Mouse (Mus musculus): ENCODE data around the gene Dzank1. TPM values are rescaled to one million over a fixed set of nuclear protein-coding genes. Genes with fewer than 3 reads are reported as not detected.

Dzank1 gene
- total RNA-seq (2015; ENCODE audit: low replicate concordance) (not detected in 2 replicates), total RNA-seq (2017; ENCODE audit: low replicate concordance) (not detected in 2 replicates)

GRCm38 (mm10) chr2:144526981-144527820, at the start of gene Dzank1, which contains the start of gene Polr3f:
Gene Dzank1 (minus strand): TSS chr2:144527414.
Gene Polr3f (plus strand): TSS chr2:144527718.
- peak; percentile 98 for ATAC-seq (replicated peaks; ENCODE audit: low FRiP score, poor library complexity, severe bottlenecking)

GRCm38 (mm10) chr2:144555820-144556552, 28.8 kb upstream of the Dzank1 start, which contains the start of gene Sec23b:
Gene Sec23b (plus strand): TSS chr2:144556229.
- peak; percentile 98 for ATAC-seq (replicated peaks; ENCODE audit: low FRiP score, poor library complexity, severe bottlenecking)

GRCm38 (mm10) chr2:144555286-144555819, 28.1 kb upstream of the Dzank1 start:
- ATAC-seq (replicated peaks; ENCODE audit: low FRiP score, poor library complexity, severe bottlenecking): peak; percentile 16; the same call in 1 of the 2 replicates

GRCm38 (mm10) chr2:144553905-144554304, 26.7 kb upstream of the Dzank1 start:
- no peak for ATAC-seq (replicated peaks; ENCODE audit: low FRiP score, poor library complexity, severe bottlenecking)

GRCm38 (mm10) chr2:144550529-144550928, 23.3 kb upstream of the Dzank1 start, which contains the start of gene Rbbp9:
Gene Rbbp9 (minus strand): TSS chr2:144550869.
- peak; percentile 53; the same call in 1 of the 2 replicates for ATAC-seq (replicated peaks; ENCODE audit: low FRiP score, poor library complexity, severe bottlenecking)

- no peak for ATAC-seq (replicated peaks; ENCODE audit: low FRiP score, poor library complexity, severe bottlenecking)
These were observed 20.3 kb upstream of the Dzank1 start for GRCm38 (mm10) chr2:144547559-144547958.

- no peak for ATAC-seq (replicated peaks; ENCODE audit: low FRiP score, poor library complexity, severe bottlenecking)
These were observed 18.3 kb upstream of the Dzank1 start for GRCm38 (mm10) chr2:144545481-144545880.

GRCm38 (mm10) chr2:144545061-144545460, 17.8 kb upstream of the Dzank1 start:
- ATAC-seq (replicated peaks; ENCODE audit: low FRiP score, poor library complexity, severe bottlenecking): no peak

GRCm38 (mm10) chr2:144544630-144545029, 17.4 kb upstream of the Dzank1 start:
- no peak for ATAC-seq (replicated peaks; ENCODE audit: low FRiP score, poor library complexity, severe bottlenecking)

GRCm38 (mm10) chr2:144543670-144544069, 16.5 kb upstream of the Dzank1 start:
- no peak for ATAC-seq (replicated peaks; ENCODE audit: low FRiP score, poor library complexity, severe bottlenecking)

- no peak for ATAC-seq (replicated peaks; ENCODE audit: low FRiP score, poor library complexity, severe bottlenecking)
These were observed 14.0 kb upstream of the Dzank1 start for GRCm38 (mm10) chr2:144541246-144541645.

- no peak for ATAC-seq (replicated peaks; ENCODE audit: low FRiP score, poor library complexity, severe bottlenecking)
These were observed 9.9 kb upstream of the Dzank1 start for GRCm38 (mm10) chr2:144537123-144537522.

- peak; percentile 31 for ATAC-seq (replicated peaks; ENCODE audit: low FRiP score, poor library complexity, severe bottlenecking)
These were observed 584 bp upstream of the Dzank1 start for GRCm38 (mm10) chr2:144527821-144528174.

GRCm38 (mm10) chr2:144525856-144526255, 1.4 kb downstream of the Dzank1 start:
- no peak for ATAC-seq (replicated peaks; ENCODE audit: low FRiP score, poor library complexity, severe bottlenecking)

GRCm38 (mm10) chr2:144519772-144520171, 7.4 kb downstream of the Dzank1 start:
- ATAC-seq (replicated peaks; ENCODE audit: low FRiP score, poor library complexity, severe bottlenecking): no peak

GRCm38 (mm10) chr2:144514619-144515018, 12.6 kb downstream of the Dzank1 start:
- no peak for ATAC-seq (replicated peaks; ENCODE audit: low FRiP score, poor library complexity, severe bottlenecking)

- ATAC-seq (replicated peaks; ENCODE audit: low FRiP score, poor library complexity, severe bottlenecking): no peak
These were observed 25.1 kb downstream of the Dzank1 start for GRCm38 (mm10) chr2:144502134-144502533.

- ATAC-seq (replicated peaks; ENCODE audit: low FRiP score, poor library complexity, severe bottlenecking): no peak
These were observed 37.9 kb downstream of the Dzank1 start for GRCm38 (mm10) chr2:144489342-144489741.

GRCm38 (mm10) chr2:144487476-144487875, 39.7 kb downstream of the Dzank1 start:
- ATAC-seq (replicated peaks; ENCODE audit: low FRiP score, poor library complexity, severe bottlenecking): no peak

- no peak for ATAC-seq (replicated peaks; ENCODE audit: low FRiP score, poor library complexity, severe bottlenecking)
These were observed 41.8 kb downstream of the Dzank1 start for GRCm38 (mm10) chr2:144485439-144485838.

Data from erythroid progenitor cell, adult 5-6 weeks (primary cell).